Mouse (Mus musculus): ENCODE measurements around the gene Ercc6.

- TF ChIP-seq POLR2A (IDR thresholded peaks at IDR 0.05; ENCODE audit: low read depth, low read length): no peak
- no peak for TF ChIP-seq CTCF (conservative IDR thresholded peaks at IDR 0.05; ENCODE audit: insufficient read depth, insufficient read length, low read depth, low read length)
Observed at GRCm38 (mm10) chr14:32508105-32508835, 5.1 kb upstream of the Ercc6 start.

All from kidney, adult 2 months (tissue).